Mouse (Mus musculus) inflammation-experienced regulatory T-cells, adult 6 months (primary cell): Measurements from ENCODE around the gene Chrdl1. TPM values are rescaled to one million over a fixed set of nuclear protein-coding genes. Genes with fewer than 3 reads are reported as not detected.

Source experiments
- ATAC-seq: one replicate; pipeline ENCODE4 v1.8.0; 2017
- polyA plus RNA-seq, 3 experiments: library from polyadenylated mRNA; unstranded; fragments of 100-300 nt; shearing (Covaris generic); gene quantifications; one replicate each; pipeline ENCODE4 v1.2.1; 2017

Chrdl1 gene
- polyA plus RNA-seq = not detected

DNA sequence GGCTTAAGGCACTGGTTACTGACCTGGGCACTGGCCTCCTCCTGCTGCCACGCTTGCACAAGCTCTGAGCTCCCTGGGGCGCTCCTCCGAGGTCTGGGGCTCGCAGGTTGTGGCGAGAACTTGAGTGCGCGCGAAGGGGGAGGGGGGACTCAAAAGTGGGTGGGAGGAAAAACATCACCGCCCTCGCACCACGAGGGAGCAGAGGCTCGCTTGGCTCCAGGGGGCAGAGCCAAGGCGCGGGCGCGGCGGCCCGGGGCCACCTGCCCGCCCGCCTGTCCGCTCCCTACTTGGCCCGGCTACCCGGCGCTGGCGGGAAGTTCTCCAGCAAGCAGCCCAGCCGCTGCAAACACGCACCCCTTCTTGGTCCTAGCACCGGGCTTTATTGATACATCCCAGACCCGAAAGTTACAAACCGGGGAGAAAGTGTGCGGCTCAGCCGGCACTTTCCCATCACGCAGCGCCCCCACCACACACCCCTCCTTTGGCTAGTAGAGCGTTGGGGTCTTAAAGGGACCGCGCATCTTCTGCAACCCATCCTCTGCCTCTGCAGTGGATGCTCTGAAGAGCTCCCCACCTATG, at the start of gene Chrdl1:
Gene Chrdl1 (minus strand): TSS at position 472 of the 579 bp plus-strand sequence.
- ATAC-seq = no peak

DNA sequence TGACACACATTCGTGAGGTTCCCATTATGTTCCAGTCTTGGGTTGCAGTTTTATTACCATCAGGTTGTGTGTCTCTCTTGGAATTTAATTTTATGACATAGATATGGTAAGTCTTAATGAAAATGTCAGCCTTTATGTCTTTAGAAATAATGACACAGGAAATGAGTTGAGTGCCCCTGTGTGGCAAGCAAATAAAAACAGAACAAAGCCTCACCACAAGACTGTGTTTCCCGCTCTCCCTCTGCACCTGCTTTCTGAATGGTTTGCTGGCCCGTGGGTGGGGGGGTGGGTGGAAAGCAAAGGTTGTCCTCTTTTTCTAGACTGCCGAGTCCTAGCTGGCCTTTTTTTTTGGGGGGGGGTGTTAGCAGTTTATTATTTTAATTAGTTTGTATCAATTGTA, 48.6 kb upstream of the Chrdl1 start:
- no peak for ATAC-seq

DNA sequence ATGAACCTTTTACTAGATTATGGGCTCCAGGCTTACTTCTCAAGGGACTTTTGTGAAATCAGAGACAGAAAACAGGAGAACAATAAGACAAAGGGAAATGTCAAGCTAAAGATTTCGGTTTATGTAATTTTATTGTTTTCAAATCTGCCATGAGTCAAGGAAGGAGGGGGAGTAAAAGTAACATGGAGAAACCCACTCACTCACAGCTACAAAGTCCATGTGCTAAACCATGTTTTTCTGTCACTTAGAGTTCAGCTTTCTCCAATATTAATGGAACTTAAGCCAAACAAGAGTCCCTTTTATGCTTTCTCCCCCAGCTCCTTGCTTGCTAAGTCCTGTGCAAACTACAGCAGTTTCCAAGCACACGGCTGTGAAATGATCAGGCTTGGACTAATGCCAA, 10.5 kb upstream of the Chrdl1 start:
- no peak for ATAC-seq

DNA sequence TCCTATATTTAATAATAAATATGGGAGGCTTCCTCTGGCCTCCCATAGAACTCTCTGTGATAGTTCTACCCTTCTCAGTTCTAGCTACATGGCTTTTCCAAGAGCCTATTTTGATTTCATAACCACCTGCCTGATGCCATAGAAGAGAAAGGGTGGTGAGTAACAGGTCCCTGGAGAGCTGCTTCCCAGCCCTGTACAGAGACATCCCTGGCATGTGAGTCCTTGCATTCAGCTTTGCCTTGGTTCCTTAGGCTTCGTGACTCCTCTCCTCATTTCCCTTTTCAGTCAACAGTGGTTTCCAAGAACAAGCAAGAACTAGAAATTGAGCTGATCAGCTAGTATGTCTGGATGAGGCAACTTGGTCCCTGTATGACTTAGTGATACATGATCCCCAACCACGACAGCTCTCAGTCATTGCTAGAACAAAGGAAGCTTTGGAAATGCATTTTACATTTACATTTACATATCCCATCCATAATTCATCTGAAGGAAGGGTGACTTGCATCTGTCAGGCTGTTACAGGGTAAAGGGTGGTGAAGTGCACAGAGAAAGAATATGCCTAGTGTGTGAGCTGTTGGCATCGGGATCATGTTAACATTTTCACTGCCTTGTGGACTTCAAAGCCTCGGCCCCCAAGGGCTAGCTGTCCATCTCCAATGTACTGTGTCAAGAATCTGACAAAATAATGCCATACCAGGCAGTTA, 27.7 kb downstream of the Chrdl1 start:
- ATAC-seq = no peak

GRCm38 (mm10) chrX:143347227-143347626, 46.8 kb downstream of the Chrdl1 start:
- no peak for ATAC-seq

- ATAC-seq = no peak
These were observed 47.3 kb downstream of the Chrdl1 start for GRCm38 (mm10) chrX:143346739-143347138.

GRCm38 (mm10) chrX:143344509-143345495, 49.3 kb downstream of the Chrdl1 start:
- ATAC-seq = no peak

DNA sequence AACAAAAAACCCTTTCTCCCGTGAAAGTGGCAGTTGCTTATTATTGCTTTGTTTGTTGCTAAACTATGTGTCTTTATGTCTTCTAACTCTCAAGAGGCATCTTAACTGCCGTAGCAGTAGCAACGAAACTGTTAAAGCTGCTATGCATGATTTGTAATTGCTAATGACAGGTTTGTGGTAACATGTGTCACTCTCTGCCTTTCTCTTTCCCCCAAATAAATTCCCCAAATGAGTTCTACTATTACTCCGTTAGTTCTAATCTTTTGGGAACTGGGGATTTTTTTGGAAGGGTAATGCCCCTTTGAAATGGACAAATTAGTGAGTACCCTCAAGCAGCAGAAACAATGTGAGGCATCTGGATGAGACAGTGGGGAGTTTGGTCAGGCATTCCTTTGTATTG, 55.9 kb downstream of the Chrdl1 start:
- ATAC-seq = no peak

DNA sequence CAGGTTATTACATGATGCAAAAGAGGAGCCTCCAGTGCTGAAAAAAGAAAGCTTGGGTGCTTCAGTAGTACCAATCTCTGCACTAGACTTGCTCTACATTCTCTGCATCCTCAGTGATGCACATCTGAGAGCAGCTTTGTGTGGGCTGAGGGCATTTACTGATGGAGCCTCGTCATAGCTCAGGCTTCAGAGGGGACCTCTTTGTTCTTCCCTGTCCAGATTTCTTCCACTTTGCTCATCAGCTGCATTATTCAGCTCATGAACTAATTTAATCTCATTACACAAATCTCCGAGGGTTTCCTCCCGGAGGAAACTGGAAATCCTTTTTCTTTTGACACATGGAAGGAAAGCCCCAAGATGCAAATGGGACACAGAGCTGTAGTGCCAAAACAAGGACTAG, 56.5 kb downstream of the Chrdl1 start:
- ATAC-seq = no peak

- ATAC-seq = no peak
These were observed 57.4 kb downstream of the Chrdl1 start for GRCm38 (mm10) chrX:143336661-143337060.

DNA sequence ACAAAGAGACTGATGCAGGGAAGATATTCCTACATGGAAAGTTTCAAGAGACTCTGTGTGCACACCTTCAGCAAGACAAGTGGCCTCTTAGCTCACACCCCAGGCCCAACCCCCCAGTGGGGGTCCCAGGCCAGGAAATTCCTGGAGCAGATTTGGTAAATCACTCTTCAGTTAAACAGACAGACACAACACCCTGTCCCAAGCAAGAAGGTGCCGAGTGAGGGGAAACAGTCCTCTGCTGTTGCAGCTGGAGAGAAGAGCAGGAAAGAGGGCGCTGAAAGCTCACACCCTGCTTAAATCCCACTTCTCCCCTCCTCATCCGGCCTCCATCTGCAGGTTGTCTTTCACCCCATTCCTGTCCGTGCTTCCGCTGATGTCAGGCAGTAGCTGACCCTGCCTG, 58.2 kb downstream of the Chrdl1 start:
- ATAC-seq = no peak

DNA sequence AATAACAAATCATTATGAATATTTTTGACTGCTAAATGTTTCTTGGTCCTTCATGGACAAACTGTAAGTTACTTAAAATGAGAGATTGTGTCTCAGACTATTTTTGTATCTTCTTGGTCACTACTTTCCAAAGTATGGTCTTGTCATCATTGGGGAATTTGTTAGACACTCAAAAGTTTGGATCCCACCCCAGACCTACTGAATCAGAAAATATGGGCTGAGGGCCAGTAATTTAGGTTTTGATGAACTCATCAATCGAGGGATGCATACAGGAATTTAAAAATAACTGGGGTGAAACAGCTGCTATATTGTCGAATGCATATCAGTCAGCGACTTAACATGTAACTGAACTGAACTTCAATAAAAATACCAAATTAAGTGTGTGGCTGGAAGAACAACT, 80.9 kb downstream of the Chrdl1 start:
- no peak for ATAC-seq

- no peak for ATAC-seq
These were observed 99.3 kb downstream of the Chrdl1 start for GRCm38 (mm10) chrX:143294726-143295125.

GRCm38 (mm10) chrX:143275202-143275601, 118.9 kb downstream of the Chrdl1 start:
- no peak for ATAC-seq

GRCm38 (mm10) chrX:143250709-143251108, 143.4 kb downstream of the Chrdl1 start:
- no peak for ATAC-seq

Other genes starting within 250 kb of the Chrdl1 start
- gene Pak3, start 124.3 kb upstream of the Chrdl1 start, polyA plus RNA-seq = under 1 TPM in 1 of 3 experiments, not detected in 2; 0.09 TPM